10 mouse cellular contexts compared by ENCODE assay signal in the genomic region with DNA sequence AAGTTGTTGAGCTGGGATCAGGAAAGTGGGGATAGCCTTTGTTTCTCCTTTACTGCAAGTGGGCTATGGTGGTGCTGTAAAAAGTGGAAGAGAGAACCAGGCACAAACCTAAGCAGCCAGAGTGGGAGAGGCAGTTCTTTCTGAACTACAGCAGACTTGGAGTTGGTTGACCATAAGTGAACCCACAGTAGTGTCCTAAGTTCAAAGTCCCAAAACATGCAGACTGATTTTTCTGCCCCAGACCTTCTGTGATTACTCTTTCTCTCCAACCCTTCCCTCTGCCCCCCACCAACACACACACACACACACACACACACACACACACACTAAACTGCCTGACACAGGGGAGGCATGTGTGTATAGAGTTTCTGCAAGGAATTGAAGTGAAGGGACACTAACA. TPM values are rescaled to one million over a fixed set of nuclear protein-coding genes. Genes with fewer than 3 reads are reported as not detected.
DNase-seq lines count a peak whose midpoint lies in the region; ATAC-seq and TF ChIP-seq lines count a peak whose summit lies in the region.
"Had no signal": no experiment of that assay in that cellular context is flagged by ENCODE, and none has a peak within 500 bp of the region (broad histone marks: within the 10 kb centered on the region; RNA-seq: fewer than 3 reads in every experiment).

No protein-coding gene starts in this region.

- H3K9ac ChIP-seq in hindbrain, embryonic 11.5 days (ENCODE audit: low read depth, low read length): no peak overlapping the region
- no peak overlapping the region for H3K9ac ChIP-seq in forebrain, embryonic 14.5 days (ENCODE audit: low read length)
- peak overlapping the region; percentile 0; the same call in 1 of the 2 replicates for H3K9ac ChIP-seq in kidney, postnatal 0 days (ENCODE audit: low read depth, low read length)
- H3K9ac ChIP-seq: liver, postnatal 0 days had no signal

- no peak for ATAC-seq in hindbrain, embryonic 11.5 days (ENCODE audit: low FRiP score)
- no peak for ATAC-seq in forebrain, embryonic 14.5 days
- no peak for ATAC-seq in kidney, postnatal 0 days (replicated peaks; ENCODE audit: low FRiP score, low read depth)

- H3K4me1 ChIP-seq in hindbrain, embryonic 11.5 days (replicated peaks; ENCODE audit: control insufficient read depth, insufficient read depth, low read length): no peaks in the 10 kb centered on the region
- peaks cover 31% of the 10 kb centered on the region for H3K4me1 ChIP-seq in hindbrain, embryonic 10.5 days (replicated peaks)
- H3K4me1 ChIP-seq in brown adipose tissue, adult 24 weeks (ENCODE audit: control insufficient read depth, insufficient read depth, insufficient read length, low read length): peaks cover 5% of the 10 kb centered on the region; the same call in 1 of the 2 replicates
- H3K4me1 ChIP-seq in forebrain, embryonic 14.5 days (ENCODE audit: control insufficient read depth, insufficient read depth, low read length): peaks cover 10% of the 10 kb centered on the region; the same call in 1 of the 2 replicates
- H3K4me1 ChIP-seq in kidney, postnatal 0 days (replicated peaks; ENCODE audit: insufficient read depth, low read length): peaks cover 5% of the 10 kb centered on the region; the same call in 1 of the 2 replicates

- DNase-seq in hindbrain, embryonic 11.5 days (ENCODE audit: low spot score): no peak
- no peak for DNase-seq in hindbrain, embryonic 10.5 days (ENCODE audit: low spot score)
- DNase-seq in forebrain, embryonic 14.5 days (ENCODE audit: low spot score): no peak
- DNase-seq in kidney, postnatal 0 days (ENCODE audit: low spot score): no peak
- DNase-seq in ovary, postnatal 14 days (ENCODE audit: low spot score): no peak
- no peak for DNase-seq in ovary, adult 18-20 months (ENCODE audit: low spot score)
- DNase-seq in testis, postnatal 10 days (ENCODE audit: low spot score): no peak
- DNase-seq: thymus, postnatal 14 days had no signal

- TF ChIP-seq CTCF in kidney, postnatal 0 days (IDR thresholded peaks at IDR 0.05; ENCODE audit: low read depth): no peak

- no peaks in the 10 kb centered on the region for H3K27me3 ChIP-seq in hindbrain, embryonic 11.5 days (ENCODE audit: control insufficient read depth, insufficient read depth, low read length)
- H3K27me3 ChIP-seq in hindbrain, embryonic 10.5 days (ENCODE audit: insufficient read depth, poor library complexity, severe bottlenecking): peaks cover 44% of the 10 kb centered on the region
- no peaks in the 10 kb centered on the region for H3K27me3 ChIP-seq in forebrain, embryonic 14.5 days (replicated peaks; ENCODE audit: control insufficient read depth, insufficient read depth, low read length)
- H3K27me3 ChIP-seq in kidney, postnatal 0 days (ENCODE audit: insufficient read depth, low read length): no peaks in the 10 kb centered on the region; the same call in 1 of the 2 replicates

- H3K27ac ChIP-seq in hindbrain, embryonic 11.5 days (ENCODE audit: low read depth, low read length): no peak overlapping the region
- no peak overlapping the region for H3K27ac ChIP-seq in hindbrain, embryonic 10.5 days
- H3K27ac ChIP-seq in brown adipose tissue, adult 24 weeks (replicated peaks; ENCODE audit: low read depth, low read length): peak overlapping the region; percentile 44; the same call in 1 of the 2 replicates
- H3K27ac ChIP-seq in forebrain, embryonic 14.5 days (ENCODE audit: low read depth, low read length): no peak overlapping the region
- peak overlapping the region; percentile 58 for H3K27ac ChIP-seq in kidney, postnatal 0 days

- peak overlapping the region; percentile 87; the same call in 1 of the 2 replicates for H3K4me2 ChIP-seq in hindbrain, embryonic 11.5 days (replicated peaks; ENCODE audit: low read depth, low read length)
- peak overlapping the region; percentile 84 for H3K4me2 ChIP-seq in forebrain, embryonic 14.5 days (ENCODE audit: low read length)
- peak overlapping the region; percentile 92 for H3K4me2 ChIP-seq in kidney, postnatal 0 days (ENCODE audit: low read length)

- H3K4me3 ChIP-seq in hindbrain, embryonic 11.5 days (ENCODE audit: low read depth, low read length): no peak overlapping the region
- no peak overlapping the region for H3K4me3 ChIP-seq in hindbrain, embryonic 10.5 days
- H3K4me3 ChIP-seq in brown adipose tissue, adult 24 weeks (ENCODE audit: insufficient read depth, low read depth, low read length): no peak overlapping the region
- H3K4me3 ChIP-seq in forebrain, embryonic 14.5 days (ENCODE audit: low read depth, low read length): no peak overlapping the region
- no peak overlapping the region for H3K4me3 ChIP-seq in kidney, postnatal 0 days (replicated peaks; ENCODE audit: low read depth, low read length)

- H3K9me3 ChIP-seq in hindbrain, embryonic 11.5 days (ENCODE audit: control insufficient read depth, low read length): no peaks in the 10 kb centered on the region
- no peaks in the 10 kb centered on the region for H3K9me3 ChIP-seq in hindbrain, embryonic 10.5 days
- H3K9me3 ChIP-seq in forebrain, embryonic 14.5 days (replicated peaks; ENCODE audit: control insufficient read depth, low read length): no peaks in the 10 kb centered on the region
- no peaks in the 10 kb centered on the region for H3K9me3 ChIP-seq in kidney, postnatal 0 days (replicated peaks; ENCODE audit: low read length)

- H3K36me3 ChIP-seq in hindbrain, embryonic 11.5 days (ENCODE audit: control insufficient read depth, insufficient read depth, low read length): no peaks in the 10 kb centered on the region
- H3K36me3 ChIP-seq in hindbrain, embryonic 10.5 days: no peaks in the 10 kb centered on the region
- no peaks in the 10 kb centered on the region for H3K36me3 ChIP-seq in forebrain, embryonic 14.5 days (ENCODE audit: control insufficient read depth, insufficient read depth, low read length)
- H3K36me3 ChIP-seq in kidney, postnatal 0 days (ENCODE audit: insufficient read depth, low read length): no peaks in the 10 kb centered on the region

RNA-seq across cellular contexts. Expression of a gene that starts 3.3 kb away (rescaled TPM):
- polyA plus RNA-seq in hindbrain, embryonic 11.5 days (2014; fragmentation: Nextera tagmentation; extraction: Ambion mirVana): 9.9 and 10.4 TPM in 2 replicates
- 4.6 and 6.9 TPM in 2 replicates for polyA plus RNA-seq in hindbrain, embryonic 10.5 days (2016; fragmentation: Nextera tagmentation; extraction: Ambion mirVana)
- polyA plus RNA-seq in brown adipose tissue, adult 24 weeks (2012; ENCODE audit: insufficient read depth, insufficient read length, missing spikeins): 60.6 and 66.9 TPM in 2 replicates
- polyA plus RNA-seq in forebrain, embryonic 14.5 days (2014; fragmentation: Nextera tagmentation; extraction: Ambion mirVana): 25.5 and 32.6 TPM in 2 replicates
- 41.8 and 42.2 TPM in 2 replicates for polyA plus RNA-seq in kidney, postnatal 0 days (2015; fragmentation: Nextera tagmentation; extraction: Ambion mirVana)

Comparison
In these comparisons a context has a peak if more than half of its experiments do, and no peak if none do; other contexts are left out.
1. H3K27ac ChIP-seq: peak in brown adipose tissue, adult 24 weeks (single experiment) and kidney, postnatal 0 days (single experiment); none in hindbrain, embryonic 11.5 days (single experiment), hindbrain, embryonic 10.5 days (single experiment) and forebrain, embryonic 14.5 days (single experiment).
2. Peak in every context shown above with its lines, with median percentiles within 50 percentile points of each other: H3K4me2 ChIP-seq.